Mouse (Mus musculus): ENCODE measurements at regions not wholly inside any gene's neighbourhood (a gene's known extent, or its start where the extent isn't known, plus 50 kb on each side); places are given as distances from the start of the nearest gene placed in this dataset.
A peak's percentile ranks its signal among the peaks of the same experiment; 100 is the strongest.

GRCm38 (mm10) chr7:136676987-136677545 lies 217.3 kb upstream of the Mgmt start:
- no peak overlapping the region for H3K4me3 ChIP-seq (ENCODE audit: low read depth, low read length)
- H3K27me3 ChIP-seq (ENCODE audit: control insufficient read depth, insufficient read depth, low read length): 0 out of 2 replicates have a peak, but pooled peaks cover 2% of the 10 kb centered on the region
- H3K27ac ChIP-seq (replicated peaks; ENCODE audit: low read depth, low read length): no peak overlapping the region
- H3K9ac ChIP-seq (ENCODE audit: low read length): no peak overlapping the region
- no peak for ATAC-seq (ENCODE audit: insufficient number of reproducible peaks, low FRiP score, low TSS enrichment, low read depth)
- H3K4me1 ChIP-seq (ENCODE audit: control insufficient read depth, insufficient read depth, low read length): peaks cover 9% of the 10 kb centered on the region; the same call in 1 of the 2 replicates
- 78% methylated on average over 17 of the region's 17 CpGs for WGBS
- DNase-seq (ENCODE audit: low spot score): no peak
- H3K4me2 ChIP-seq (ENCODE audit: low read depth, severe bottlenecking): no peak overlapping the region
- no peaks in the 10 kb centered on the region for H3K9me3 ChIP-seq (ENCODE audit: control insufficient read depth, low read length)
- H3K36me3 ChIP-seq (ENCODE audit: control insufficient read depth, insufficient read depth, low read length): no peaks in the 10 kb centered on the region

DNA sequence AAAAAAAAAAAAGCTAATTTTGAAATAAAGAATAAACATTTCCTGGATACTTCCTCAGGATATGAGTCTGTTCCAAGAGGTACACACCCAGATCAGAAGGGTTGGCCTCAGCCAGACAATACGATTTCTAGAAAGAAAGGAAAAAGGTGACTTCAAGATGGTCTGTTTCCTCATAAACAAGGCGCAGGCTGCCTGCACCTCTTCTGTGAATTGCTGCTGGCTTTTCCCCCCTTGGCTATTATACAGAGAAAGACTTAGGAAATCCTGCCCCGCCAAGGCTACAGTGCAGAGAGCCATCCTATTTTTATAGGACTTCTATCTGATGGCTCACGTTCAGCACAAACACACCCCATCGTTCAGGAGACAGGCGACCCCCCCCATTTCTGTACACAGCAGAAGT lies 204.8 kb upstream of the Mgmt start:
- ATAC-seq (ENCODE audit: insufficient number of reproducible peaks, low FRiP score, low TSS enrichment, low read depth): no peak
- Histone ChIP-seq H3K27ac (replicated peaks; ENCODE audit: low read depth, low read length) (no peak overlapping the region), H3K4me2 (ENCODE audit: low read depth, severe bottlenecking) (no peak overlapping the region), H3K36me3 (ENCODE audit: control insufficient read depth, insufficient read depth, low read length) (no peaks in the 10 kb centered on the region), H3K9me3 (ENCODE audit: control insufficient read depth, low read length) (no peaks in the 10 kb centered on the region), H3K4me3 (ENCODE audit: low read depth, low read length) (no peak overlapping the region), H3K9ac (ENCODE audit: low read length) (no peak overlapping the region), H3K4me1 (ENCODE audit: control insufficient read depth, insufficient read depth, low read length) (no peaks in the 10 kb centered on the region; the same call in 1 of the 2 replicates), H3K27me3 (ENCODE audit: control insufficient read depth, insufficient read depth, low read length) (no peaks in the 10 kb centered on the region)
- whole genome bisulfite sequencing: 33% methylated on average over 6 of the region's 6 CpGs
- no peak for DNase-seq (ENCODE audit: low spot score)

DNA sequence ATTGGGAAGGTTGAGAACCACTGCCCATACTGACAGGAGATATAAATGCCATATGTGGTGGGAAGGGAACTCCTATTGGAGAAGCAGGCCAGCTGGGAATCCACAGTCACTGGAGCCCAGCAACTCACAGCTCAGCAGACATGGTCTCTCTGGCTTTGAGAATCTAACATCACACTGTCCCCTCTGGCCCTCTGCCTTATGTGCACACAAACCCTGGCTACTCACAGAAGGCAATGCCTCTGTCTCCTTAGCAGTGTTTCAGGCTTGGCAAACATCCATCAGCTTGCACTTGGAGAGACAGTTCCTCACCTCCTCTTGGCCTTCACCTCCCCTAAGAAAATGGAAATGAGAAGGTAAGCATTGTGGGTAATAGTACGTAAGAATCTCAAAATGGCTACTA lies 188.2 kb upstream of the Mgmt start:
- ATAC-seq (ENCODE audit: insufficient number of reproducible peaks, low FRiP score, low TSS enrichment, low read depth): no peak
- no peaks in the 10 kb centered on the region for H3K27me3 ChIP-seq (ENCODE audit: control insufficient read depth, insufficient read depth, low read length)
- H3K9ac ChIP-seq (ENCODE audit: low read length): no peak overlapping the region
- no peak for DNase-seq (ENCODE audit: low spot score)
- no peaks in the 10 kb centered on the region for H3K36me3 ChIP-seq (ENCODE audit: control insufficient read depth, insufficient read depth, low read length)
- no peak overlapping the region for H3K4me2 ChIP-seq (ENCODE audit: low read depth, severe bottlenecking)
- no peaks in the 10 kb centered on the region for H3K9me3 ChIP-seq (ENCODE audit: control insufficient read depth, low read length)
- 95% methylated on average over 1 of the region's 1 CpGs for WGBS
- H3K4me3 ChIP-seq (ENCODE audit: low read depth, low read length): no peak overlapping the region
- no peaks in the 10 kb centered on the region for H3K4me1 ChIP-seq (ENCODE audit: control insufficient read depth, insufficient read depth, low read length)
- no peak overlapping the region for H3K27ac ChIP-seq (replicated peaks; ENCODE audit: low read depth, low read length)

- Histone ChIP-seq H3K27ac (replicated peaks; ENCODE audit: low read depth, low read length) (no peak overlapping the region), H3K27me3 (ENCODE audit: control insufficient read depth, insufficient read depth, low read length) (no peaks in the 10 kb centered on the region), H3K4me2 (ENCODE audit: low read depth, severe bottlenecking) (no peak overlapping the region), H3K4me3 (ENCODE audit: low read depth, low read length) (no peak overlapping the region), H3K4me1 (ENCODE audit: control insufficient read depth, insufficient read depth, low read length) (no peaks in the 10 kb centered on the region), H3K36me3 (ENCODE audit: control insufficient read depth, insufficient read depth, low read length) (no peaks in the 10 kb centered on the region), H3K9ac (ENCODE audit: low read length) (no peak overlapping the region), H3K9me3 (ENCODE audit: control insufficient read depth, low read length) (no peaks in the 10 kb centered on the region)
- WGBS: 80% methylated on average over 12 of the region's 12 CpGs
- no peak for DNase-seq (ENCODE audit: low spot score)
- no peak for ATAC-seq (ENCODE audit: insufficient number of reproducible peaks, low FRiP score, low TSS enrichment, low read depth)
Measured at GRCm38 (mm10) chr7:136707200-136708003, 187.0 kb upstream of the Mgmt start.

- no peak overlapping the region for H3K4me2 ChIP-seq (ENCODE audit: low read depth, severe bottlenecking)
- no peaks in the 10 kb centered on the region for H3K36me3 ChIP-seq (ENCODE audit: control insufficient read depth, insufficient read depth, low read length)
- no peak overlapping the region for H3K4me3 ChIP-seq (ENCODE audit: low read depth, low read length)
- H3K27ac ChIP-seq (replicated peaks; ENCODE audit: low read depth, low read length): no peak overlapping the region
- no peaks in the 10 kb centered on the region for H3K27me3 ChIP-seq (ENCODE audit: control insufficient read depth, insufficient read depth, low read length)
- no peaks in the 10 kb centered on the region for H3K9me3 ChIP-seq (ENCODE audit: control insufficient read depth, low read length)
- ATAC-seq (ENCODE audit: insufficient number of reproducible peaks, low FRiP score, low TSS enrichment, low read depth) (no peak), DNase-seq (ENCODE audit: low spot score) (no peak)
- no peaks in the 10 kb centered on the region for H3K4me1 ChIP-seq (ENCODE audit: control insufficient read depth, insufficient read depth, low read length)
- no peak overlapping the region for H3K9ac ChIP-seq (ENCODE audit: low read length)
- WGBS: 55% methylated on average over 5 of the region's 5 CpGs
Measured at GRCm38 (mm10) chr7:136708004-136708435, 186.4 kb upstream of the Mgmt start.

DNA sequence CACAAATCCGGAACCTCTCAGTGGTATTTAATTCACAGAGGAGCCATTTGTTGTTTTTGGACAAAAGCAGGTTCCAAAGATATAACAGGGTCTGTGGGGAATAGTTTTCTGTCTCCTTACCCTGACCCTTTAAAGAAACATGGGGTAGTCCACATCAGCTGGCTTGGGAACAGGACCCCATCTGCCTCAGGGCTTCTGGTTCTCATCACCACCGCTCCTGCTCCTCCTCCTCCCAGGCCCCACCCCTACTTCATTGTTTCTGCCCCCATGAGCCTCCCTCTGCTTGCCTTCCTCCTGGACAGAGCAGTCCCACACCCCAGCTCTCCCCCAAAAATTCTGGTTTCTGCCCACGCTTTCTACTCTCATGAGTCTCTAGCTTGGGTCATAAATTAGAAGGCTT lies 183.8 kb upstream of the Mgmt start:
- no peak overlapping the region for H3K9ac ChIP-seq (ENCODE audit: low read length)
- no peaks in the 10 kb centered on the region for H3K27me3 ChIP-seq (ENCODE audit: control insufficient read depth, insufficient read depth, low read length)
- no peak overlapping the region for H3K27ac ChIP-seq (replicated peaks; ENCODE audit: low read depth, low read length)
- H3K4me3 ChIP-seq (ENCODE audit: low read depth, low read length): no peak overlapping the region
- no peak for ATAC-seq (ENCODE audit: insufficient number of reproducible peaks, low FRiP score, low TSS enrichment, low read depth)
- H3K36me3 ChIP-seq (ENCODE audit: control insufficient read depth, insufficient read depth, low read length): no peaks in the 10 kb centered on the region
- WGBS: 60% methylated on average over 3 of the region's 3 CpGs
- H3K4me2 ChIP-seq (ENCODE audit: low read depth, severe bottlenecking): no peak overlapping the region
- no peaks in the 10 kb centered on the region for H3K9me3 ChIP-seq (ENCODE audit: control insufficient read depth, low read length)
- H3K4me1 ChIP-seq (ENCODE audit: control insufficient read depth, insufficient read depth, low read length): no peaks in the 10 kb centered on the region
- DNase-seq (ENCODE audit: low spot score): no peak

DNA sequence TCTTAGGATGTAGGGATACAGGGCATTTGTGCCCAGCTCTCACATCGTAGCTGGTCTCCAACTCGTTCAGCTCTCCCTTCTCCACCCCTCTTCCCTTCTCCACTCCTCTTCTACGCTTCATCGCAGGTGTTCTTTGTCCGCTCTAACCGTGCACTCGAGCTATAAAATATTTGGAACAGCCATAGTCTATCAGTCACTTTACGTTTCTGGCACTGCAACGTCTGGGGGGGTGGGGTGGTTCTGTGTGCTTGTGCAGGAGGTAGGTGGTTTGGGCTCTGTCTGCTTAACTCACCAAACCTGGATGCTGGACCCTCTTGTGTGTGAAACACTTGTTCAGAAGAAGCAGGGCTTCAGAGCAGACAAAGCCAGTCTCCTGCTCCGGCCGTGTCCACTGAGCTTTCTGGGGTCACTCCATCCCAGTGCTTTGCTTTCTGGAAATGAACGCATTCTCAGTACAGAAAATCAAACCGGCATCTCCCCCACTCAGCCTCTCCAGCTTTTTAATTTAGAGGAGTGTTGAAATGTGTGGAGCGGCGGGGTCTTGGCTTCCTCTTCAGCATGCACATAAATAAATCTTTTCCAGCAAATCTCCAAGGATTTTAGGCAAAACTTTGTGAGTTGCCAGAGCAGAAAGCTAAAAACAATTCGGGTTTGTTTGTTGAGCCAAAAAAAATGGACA lies 181.3 kb upstream of the Mgmt start:
- no peaks in the 10 kb centered on the region for H3K4me1 ChIP-seq (ENCODE audit: control insufficient read depth, insufficient read depth, low read length)
- WGBS: 69% methylated on average over 16 of the region's 16 CpGs
- no peak for ATAC-seq (ENCODE audit: insufficient number of reproducible peaks, low FRiP score, low TSS enrichment, low read depth)
- H3K9me3 ChIP-seq (ENCODE audit: control insufficient read depth, low read length): no peaks in the 10 kb centered on the region
- no peak overlapping the region for H3K9ac ChIP-seq (ENCODE audit: low read length)
- no peak overlapping the region for H3K4me2 ChIP-seq (ENCODE audit: low read depth, severe bottlenecking)
- H3K27ac ChIP-seq (replicated peaks; ENCODE audit: low read depth, low read length): 0 out of 2 replicates have a peak overlapping the region, but pooled peaks have one; percentile 0
- H3K36me3 ChIP-seq (ENCODE audit: control insufficient read depth, insufficient read depth, low read length): no peaks in the 10 kb centered on the region
- no peak overlapping the region for H3K4me3 ChIP-seq (ENCODE audit: low read depth, low read length)
- DNase-seq (ENCODE audit: low spot score): peak; percentile 51
- no peaks in the 10 kb centered on the region for H3K27me3 ChIP-seq (ENCODE audit: control insufficient read depth, insufficient read depth, low read length)

DNA sequence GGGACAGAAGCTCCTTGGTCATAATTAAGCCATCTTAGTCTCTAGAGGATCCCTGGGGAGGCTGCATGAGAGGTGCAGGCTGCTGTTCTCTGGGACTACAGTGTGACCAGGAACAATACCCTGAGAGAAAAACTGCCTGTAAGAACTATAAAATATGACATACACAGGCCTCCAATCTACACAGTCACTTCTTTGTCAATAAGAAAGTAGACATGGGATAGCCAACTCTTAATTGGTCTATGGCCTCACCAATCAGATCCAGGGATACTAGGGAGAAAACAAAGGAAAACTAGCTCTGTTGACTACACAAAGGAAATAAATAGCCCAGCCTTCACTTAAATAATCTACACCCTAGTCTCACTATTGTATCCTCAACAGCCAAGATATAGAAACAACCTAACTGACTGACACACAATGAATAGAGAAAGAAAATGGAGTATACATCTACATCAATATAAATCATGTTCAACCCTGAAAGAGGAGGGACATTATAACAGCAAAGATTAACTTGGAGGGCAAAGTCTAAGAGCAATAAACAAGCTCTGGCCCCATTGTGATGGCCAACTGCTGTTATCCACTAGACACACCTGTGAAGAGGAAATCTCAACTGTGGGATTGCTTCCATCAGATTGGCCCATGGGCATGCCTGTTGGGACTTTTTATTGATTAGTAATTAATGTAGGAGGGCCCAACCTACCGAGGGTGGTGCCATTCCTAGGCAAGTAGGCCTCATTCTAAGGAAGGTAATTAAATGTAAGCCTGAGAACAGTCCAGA lies 166.6 kb upstream of the Mgmt start:
- DNase-seq (ENCODE audit: low spot score) (no peak), ATAC-seq (ENCODE audit: insufficient number of reproducible peaks, low FRiP score, low TSS enrichment, low read depth) (no peak)
- Histone ChIP-seq H3K36me3 (ENCODE audit: control insufficient read depth, insufficient read depth, low read length) (no peaks in the 10 kb centered on the region), H3K4me3 (ENCODE audit: low read depth, low read length) (no peak overlapping the region), H3K4me1 (ENCODE audit: control insufficient read depth, insufficient read depth, low read length) (no peaks in the 10 kb centered on the region), H3K9ac (ENCODE audit: low read length) (no peak overlapping the region), H3K27ac (replicated peaks; ENCODE audit: low read depth, low read length) (no peak overlapping the region), H3K4me2 (ENCODE audit: low read depth, severe bottlenecking) (no peak overlapping the region), H3K9me3 (ENCODE audit: control insufficient read depth, low read length) (no peaks in the 10 kb centered on the region), H3K27me3 (ENCODE audit: control insufficient read depth, insufficient read depth, low read length) (no peaks in the 10 kb centered on the region)
- WGBS: 64% methylated on average over 1 of the region's 1 CpGs

Data from limb, embryonic 11.5 days (tissue).